Mouse (Mus musculus): ENCODE measurements around the gene 1700024P04Rik. TPM values are rescaled to one million over a fixed set of nuclear protein-coding genes. Genes with fewer than 3 reads are reported as not detected.

1700024P04Rik gene
- polyA plus RNA-seq (2014; fragmentation: Nextera tagmentation; extraction: Ambion mirVana): not detected in 2 replicates

DNA sequence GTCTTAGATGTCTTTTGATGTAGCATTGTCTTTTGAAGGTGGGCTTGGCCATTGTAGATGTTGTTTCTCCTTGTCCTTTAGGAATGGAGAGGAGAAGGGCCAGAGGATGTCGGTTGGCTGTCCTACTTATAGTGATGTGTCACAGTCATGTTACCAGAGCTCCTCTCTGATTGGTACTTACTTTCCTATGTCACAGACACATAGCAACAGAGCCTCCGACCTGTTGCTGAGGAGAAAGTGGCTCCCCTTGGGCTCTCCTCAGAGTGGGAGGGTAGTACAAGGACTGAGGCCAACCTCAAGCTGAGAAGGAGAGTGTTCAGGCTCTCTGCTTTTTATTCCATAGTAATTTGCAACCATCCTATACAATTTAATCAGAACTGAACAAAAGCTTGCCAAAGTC is at the start of gene 1700024P04Rik:
1700024P04Rik (minus strand) TSS at position 101 of the 400 bp plus-strand sequence.
- 70% methylated on average over 2 of the region's 2 CpGs for WGBS
- Histone ChIP-seq H3K4me3 (ENCODE audit: low read depth, low read length) (no peak within 1 kb of the TSS), H3K9ac (ENCODE audit: low read depth, low read length) (no peak within 1 kb of the TSS), H3K36me3 (ENCODE audit: control insufficient read depth, insufficient read depth, low read length) (no peaks in the 10 kb centered on the region), H3K4me1 (replicated peaks; ENCODE audit: control insufficient read depth, insufficient read depth, low read length) (no peaks in the 10 kb centered on the region), H3K4me2 (no peak within 1 kb of the TSS), H3K9me3 (ENCODE audit: control insufficient read depth, low read length) (no peaks in the 10 kb centered on the region), H3K27ac (ENCODE audit: low read depth, low read length) (no peak within 1 kb of the TSS), H3K27me3 (replicated peaks; ENCODE audit: control insufficient read depth, insufficient read depth, low read length) (no peaks in the 10 kb centered on the region)
- ATAC-seq (replicated peaks; ENCODE audit: low FRiP score) (no peak), DNase-seq (ENCODE audit: low spot score) (no peak)

DNA sequence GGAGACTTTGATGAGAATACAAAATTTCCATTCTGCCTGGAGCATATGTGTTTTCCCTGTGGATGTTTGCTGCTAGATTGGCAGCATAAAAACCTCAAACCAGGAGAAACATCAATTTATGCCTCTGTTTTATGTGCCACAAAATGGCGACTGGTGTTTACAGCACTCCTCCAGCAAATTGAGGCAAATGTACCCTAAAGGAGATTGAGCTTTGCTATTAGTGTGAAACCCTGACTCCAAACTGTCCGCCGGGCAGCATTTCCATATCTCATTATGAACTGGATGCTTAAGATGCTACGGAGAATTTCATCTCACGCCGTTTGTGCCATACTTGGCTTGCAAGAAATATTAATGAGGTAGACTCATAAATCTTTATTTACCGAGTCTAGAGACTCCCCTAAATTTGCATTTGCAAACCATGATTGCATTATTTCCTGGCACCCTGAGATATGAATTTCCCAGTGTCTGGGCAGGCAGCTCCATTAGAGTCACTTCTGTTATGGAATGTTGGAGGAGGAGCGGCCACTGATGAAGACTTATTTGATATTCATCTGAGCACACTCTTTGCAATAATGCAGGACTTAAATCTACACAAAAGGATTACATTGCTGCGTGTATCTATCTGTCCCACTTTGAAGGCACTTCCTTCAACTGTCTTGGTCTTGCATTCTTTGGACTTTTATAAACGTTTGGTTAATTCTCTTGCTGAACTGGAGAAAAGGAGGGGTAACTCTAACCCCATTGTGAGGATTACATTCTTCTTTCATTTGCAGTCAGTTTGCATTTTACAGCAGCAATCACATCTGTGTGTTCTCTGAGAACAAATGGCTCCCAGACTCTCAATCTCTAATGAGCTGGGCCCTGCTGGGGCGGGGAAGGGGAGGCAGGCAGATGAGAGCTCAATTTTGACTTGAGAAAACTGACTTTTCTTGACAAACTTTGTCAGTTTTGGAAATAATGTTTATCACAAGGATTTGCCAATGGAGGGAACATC is 47.2 kb upstream of the 1700024P04Rik start:
- H3K27me3 ChIP-seq (replicated peaks; ENCODE audit: control insufficient read depth, insufficient read depth, low read length): no peaks in the 10 kb centered on the region

DNA sequence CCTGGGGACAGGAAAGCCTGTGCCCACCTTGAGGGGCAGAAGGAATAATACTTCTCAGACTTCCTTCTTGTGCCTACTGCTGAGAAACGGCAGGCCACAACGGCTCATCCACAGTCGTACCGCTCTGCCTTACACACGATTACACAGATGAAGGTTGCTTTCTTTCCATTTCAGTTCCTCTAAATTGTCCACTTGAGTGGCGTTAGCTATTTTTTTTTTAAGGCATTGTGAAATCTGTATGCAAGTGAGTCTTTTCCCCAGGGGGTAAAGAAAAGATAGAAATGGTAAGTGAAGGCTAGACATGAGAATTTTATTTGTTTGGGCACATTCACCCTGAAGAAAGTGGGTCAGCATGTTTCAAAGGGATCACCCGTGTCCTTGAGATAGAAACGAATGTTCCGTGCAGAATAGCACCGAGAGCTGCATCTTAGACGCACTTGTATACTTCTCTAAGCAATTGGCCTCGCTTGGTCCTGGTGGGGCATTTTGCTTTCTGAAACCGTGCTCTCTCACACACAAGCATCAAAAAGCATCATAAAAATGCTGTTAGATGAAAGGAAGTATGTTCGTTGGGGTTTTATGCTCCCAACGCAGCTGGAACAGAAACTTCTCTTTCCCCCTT is 46.3 kb upstream of the 1700024P04Rik start:
- H3K27ac ChIP-seq (ENCODE audit: low read depth, low read length): no peak overlapping the region
- no peaks in the 10 kb centered on the region for H3K9me3 ChIP-seq (ENCODE audit: control insufficient read depth, low read length)
- H3K36me3 ChIP-seq (ENCODE audit: control insufficient read depth, insufficient read depth, low read length): no peaks in the 10 kb centered on the region
- H3K4me3 ChIP-seq (ENCODE audit: low read depth, low read length): no peak overlapping the region
- DNase-seq (ENCODE audit: low spot score) (no peak), ATAC-seq (replicated peaks; ENCODE audit: low FRiP score) (no peak)
- H3K4me1 ChIP-seq (replicated peaks; ENCODE audit: control insufficient read depth, insufficient read depth, low read length): peaks cover 5% of the 10 kb centered on the region
- no peak overlapping the region for H3K4me2 ChIP-seq
- 73% methylated on average over 15 of the region's 15 CpGs for WGBS
- H3K27me3 ChIP-seq (replicated peaks; ENCODE audit: control insufficient read depth, insufficient read depth, low read length): no peaks in the 10 kb centered on the region
- no peak overlapping the region for H3K9ac ChIP-seq (ENCODE audit: low read depth, low read length)

More for the DNA sequence above, 47.2 kb upstream of the 1700024P04Rik start:
- no peak overlapping the region for H3K4me2 ChIP-seq
- ATAC-seq (replicated peaks; ENCODE audit: low FRiP score): no peak
- H3K4me1 ChIP-seq (replicated peaks; ENCODE audit: control insufficient read depth, insufficient read depth, low read length): peaks cover 5% of the 10 kb centered on the region
- DNase-seq (ENCODE audit: low spot score): no peak
- no peaks in the 10 kb centered on the region for H3K36me3 ChIP-seq (ENCODE audit: control insufficient read depth, insufficient read depth, low read length)
- H3K9me3 ChIP-seq (ENCODE audit: control insufficient read depth, low read length): no peaks in the 10 kb centered on the region
- 75% methylated on average over 11 of the region's 11 CpGs for WGBS
- no peak overlapping the region for H3K4me3 ChIP-seq (ENCODE audit: low read depth, low read length)
- H3K27ac ChIP-seq (ENCODE audit: low read depth, low read length): no peak overlapping the region
- no peak overlapping the region for H3K9ac ChIP-seq (ENCODE audit: low read depth, low read length)

DNA sequence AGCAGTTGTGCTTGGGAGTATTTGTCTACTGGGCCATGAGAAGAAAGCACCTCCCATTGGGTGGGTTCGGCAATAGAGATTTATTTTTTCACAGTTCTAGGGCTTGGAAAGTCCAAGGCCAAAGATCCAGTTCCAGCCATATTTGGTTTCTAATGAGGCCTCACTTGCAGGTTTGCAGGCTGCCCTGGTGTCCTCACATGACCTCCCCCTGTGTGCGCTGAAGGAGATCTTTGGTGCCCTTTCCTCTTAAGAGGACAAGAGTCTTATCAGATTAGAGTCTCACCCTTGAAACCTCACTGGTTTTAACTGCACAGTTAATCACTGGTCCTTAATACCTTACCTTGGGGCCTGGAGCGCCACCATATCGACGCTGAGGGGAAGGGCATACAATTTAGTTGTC is 40.9 kb upstream of the 1700024P04Rik start:
- ATAC-seq (replicated peaks; ENCODE audit: low FRiP score) (no peak), DNase-seq (ENCODE audit: low spot score) (no peak)
- Histone ChIP-seq H3K4me2 (no peak overlapping the region), H3K9ac (ENCODE audit: low read depth, low read length) (no peak overlapping the region), H3K4me1 (replicated peaks; ENCODE audit: control insufficient read depth, insufficient read depth, low read length) (peaks cover 11% of the 10 kb centered on the region), H3K9me3 (ENCODE audit: control insufficient read depth, low read length) (no peaks in the 10 kb centered on the region), H3K27ac (ENCODE audit: low read depth, low read length) (no peak overlapping the region), H3K27me3 (replicated peaks; ENCODE audit: control insufficient read depth, insufficient read depth, low read length) (no peaks in the 10 kb centered on the region), H3K4me3 (ENCODE audit: low read depth, low read length) (no peak overlapping the region), H3K36me3 (ENCODE audit: control insufficient read depth, insufficient read depth, low read length) (no peaks in the 10 kb centered on the region)
- 84% methylated on average over 5 of the region's 5 CpGs for WGBS

DNA sequence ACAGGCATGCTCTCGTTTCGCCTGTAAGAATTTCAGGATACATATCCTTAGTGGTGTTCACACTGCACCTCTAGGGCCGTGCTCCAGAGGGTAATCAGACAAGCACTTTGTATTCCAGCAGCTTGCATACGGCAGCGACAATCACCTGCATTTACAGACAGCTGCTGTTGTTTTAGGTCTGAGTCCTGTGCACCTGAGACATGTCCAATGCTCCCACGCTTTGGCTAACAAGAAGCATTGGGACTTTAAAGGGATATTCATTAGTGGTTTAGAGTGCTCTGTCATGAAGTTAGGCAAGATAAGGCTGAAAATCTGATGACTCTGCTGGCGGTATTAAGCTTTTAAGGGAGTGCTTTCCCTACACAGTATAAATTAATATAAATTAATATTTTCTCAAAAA is 37.7 kb upstream of the 1700024P04Rik start:
- no peaks in the 10 kb centered on the region for H3K36me3 ChIP-seq (ENCODE audit: control insufficient read depth, insufficient read depth, low read length)
- no peaks in the 10 kb centered on the region for H3K9me3 ChIP-seq (ENCODE audit: control insufficient read depth, low read length)
- H3K9ac ChIP-seq (ENCODE audit: low read depth, low read length): no peak overlapping the region
- DNase-seq (ENCODE audit: low spot score) (no peak), ATAC-seq (replicated peaks; ENCODE audit: low FRiP score) (no peak)
- H3K4me3 ChIP-seq (ENCODE audit: low read depth, low read length): no peak overlapping the region
- peaks cover 12% of the 10 kb centered on the region for H3K4me1 ChIP-seq (replicated peaks; ENCODE audit: control insufficient read depth, insufficient read depth, low read length)
- WGBS: 75% methylated on average over 7 of the region's 7 CpGs
- H3K27ac ChIP-seq (ENCODE audit: low read depth, low read length): no peak overlapping the region
- no peaks in the 10 kb centered on the region for H3K27me3 ChIP-seq (replicated peaks; ENCODE audit: control insufficient read depth, insufficient read depth, low read length)
- no peak overlapping the region for H3K4me2 ChIP-seq

DNA sequence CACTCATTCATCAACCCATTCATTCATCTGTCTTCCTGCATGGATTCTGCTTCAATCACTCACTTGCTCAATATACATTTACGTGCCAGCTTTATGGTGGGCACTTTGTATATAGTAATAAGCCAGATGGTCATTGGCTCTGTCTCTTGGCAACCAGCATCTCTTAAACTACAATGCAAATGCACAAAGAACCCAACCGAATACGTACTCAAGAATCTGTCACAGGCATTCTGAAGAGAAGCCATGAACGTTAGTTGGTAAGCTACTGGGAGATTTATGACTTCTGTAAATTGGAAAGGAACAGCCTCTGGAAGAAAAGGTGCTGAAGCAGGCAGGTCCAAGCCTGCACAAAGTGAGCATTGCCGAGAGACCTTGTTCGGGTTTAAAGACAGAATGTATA is 36.8 kb upstream of the 1700024P04Rik start:
- Histone ChIP-seq H3K27me3 (replicated peaks; ENCODE audit: control insufficient read depth, insufficient read depth, low read length) (no peaks in the 10 kb centered on the region), H3K27ac (ENCODE audit: low read depth, low read length) (no peak overlapping the region), H3K4me1 (replicated peaks; ENCODE audit: control insufficient read depth, insufficient read depth, low read length) (peaks cover 12% of the 10 kb centered on the region), H3K9me3 (ENCODE audit: control insufficient read depth, low read length) (no peaks in the 10 kb centered on the region), H3K4me2 (no peak overlapping the region), H3K9ac (ENCODE audit: low read depth, low read length) (no peak overlapping the region), H3K4me3 (ENCODE audit: low read depth, low read length) (no peak overlapping the region), H3K36me3 (ENCODE audit: control insufficient read depth, insufficient read depth, low read length) (no peaks in the 10 kb centered on the region)
- DNase-seq (ENCODE audit: low spot score) (no peak), ATAC-seq (replicated peaks; ENCODE audit: low FRiP score) (no peak)
- 84% methylated on average over 6 of the region's 6 CpGs for WGBS

DNA sequence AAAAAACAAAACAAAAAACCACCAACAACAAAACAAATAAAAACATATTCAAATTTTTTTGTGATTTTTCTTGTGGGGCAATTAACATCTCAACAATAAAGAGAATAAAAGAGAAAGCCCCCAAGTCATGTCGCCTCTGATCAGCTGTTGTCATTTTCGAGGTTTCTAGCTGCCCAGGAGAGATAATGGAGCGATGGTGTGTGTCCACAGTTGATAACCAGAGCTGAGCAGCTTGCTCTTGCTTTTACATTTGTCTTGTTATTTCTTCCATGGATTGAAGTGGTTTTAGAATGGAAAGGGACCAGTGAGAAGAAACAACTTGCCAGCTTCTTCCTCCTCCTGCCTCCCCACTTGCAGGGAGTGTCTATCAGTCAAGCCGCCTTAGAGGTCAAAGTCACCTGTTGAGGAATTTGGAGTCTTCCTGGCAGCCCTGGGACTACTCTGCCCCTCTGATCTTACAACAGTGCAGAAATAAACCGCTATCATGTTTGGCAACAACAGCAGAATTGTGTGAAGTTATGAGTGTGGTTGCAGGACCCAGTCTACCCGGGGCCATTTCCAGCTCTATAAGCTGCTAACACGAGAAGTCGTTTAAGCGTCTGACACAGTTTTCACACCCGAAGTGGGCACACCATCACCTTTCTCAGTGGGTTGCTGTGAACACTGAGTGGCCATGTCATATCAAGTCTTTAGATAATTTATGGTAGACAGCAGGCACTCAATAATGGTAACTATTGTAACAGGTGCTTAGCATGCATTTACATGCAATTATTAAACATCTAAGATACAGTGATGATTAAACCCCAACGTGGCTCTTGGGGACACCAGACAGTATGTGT is 35.7 kb upstream of the 1700024P04Rik start:
- WGBS: 59% methylated on average over 11 of the region's 11 CpGs
- peak overlapping the region; percentile 25 for H3K4me2 ChIP-seq
- DNase-seq (ENCODE audit: low spot score) (peak; percentile 38), ATAC-seq (replicated peaks; ENCODE audit: low FRiP score) (peak; percentile 94)
- no peak overlapping the region for H3K4me3 ChIP-seq (ENCODE audit: low read depth, low read length)
- H3K9me3 ChIP-seq (ENCODE audit: control insufficient read depth, low read length): no peaks in the 10 kb centered on the region
- H3K9ac ChIP-seq (ENCODE audit: low read depth, low read length): no peak overlapping the region
- peak overlapping the region; percentile 68 for H3K27ac ChIP-seq (ENCODE audit: low read depth, low read length)
- H3K4me1 ChIP-seq (replicated peaks; ENCODE audit: control insufficient read depth, insufficient read depth, low read length): peaks cover 12% of the 10 kb centered on the region
- no peaks in the 10 kb centered on the region for H3K27me3 ChIP-seq (replicated peaks; ENCODE audit: control insufficient read depth, insufficient read depth, low read length)
- no peaks in the 10 kb centered on the region for H3K36me3 ChIP-seq (ENCODE audit: control insufficient read depth, insufficient read depth, low read length)

DNA sequence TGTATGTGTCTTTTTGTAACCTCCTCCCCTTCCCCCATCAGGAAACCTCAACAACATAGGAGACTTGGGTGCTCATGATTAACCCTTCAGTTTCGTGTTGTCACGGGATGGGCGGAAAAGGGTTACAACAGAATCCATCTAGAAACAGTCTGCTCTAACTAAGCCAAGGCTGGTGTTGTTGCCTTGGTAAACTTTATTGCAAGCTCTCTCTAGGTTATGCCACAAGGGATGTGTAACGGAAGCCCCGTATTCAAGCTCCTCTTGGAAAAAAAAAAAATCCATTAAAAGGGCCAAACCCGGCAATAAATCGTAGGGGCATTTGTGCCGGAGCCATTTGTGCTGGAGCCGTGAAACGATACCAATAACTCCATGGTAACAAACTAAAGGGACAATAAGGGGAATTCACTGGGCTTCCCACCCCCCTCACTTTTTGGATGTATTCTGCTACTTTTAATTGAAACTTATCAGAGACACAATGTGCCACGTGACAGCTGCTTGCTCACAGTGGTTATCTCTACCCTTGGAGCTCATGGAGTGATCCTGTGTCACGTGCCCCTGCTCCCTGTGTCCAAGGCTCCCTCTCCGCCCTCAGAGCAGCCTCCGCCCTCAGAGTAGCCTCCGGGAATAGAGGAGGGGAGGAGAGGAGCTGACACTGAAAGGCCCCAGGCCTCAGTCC is 34.3 kb upstream of the 1700024P04Rik start:
- DNase-seq (ENCODE audit: low spot score): no peak
- Histone ChIP-seq H3K27ac (ENCODE audit: low read depth, low read length) (peak overlapping the region; percentile 82), H3K4me1 (replicated peaks; ENCODE audit: control insufficient read depth, insufficient read depth, low read length) (peaks cover 12% of the 10 kb centered on the region), H3K9ac (ENCODE audit: low read depth, low read length) (peak overlapping the region; percentile 8), H3K4me2 (peak overlapping the region; percentile 18; the same call in 1 of the 2 replicates), H3K27me3 (replicated peaks; ENCODE audit: control insufficient read depth, insufficient read depth, low read length) (no peaks in the 10 kb centered on the region), H3K4me3 (ENCODE audit: low read depth, low read length) (no peak overlapping the region), H3K36me3 (ENCODE audit: control insufficient read depth, insufficient read depth, low read length) (no peaks in the 10 kb centered on the region), H3K9me3 (ENCODE audit: control insufficient read depth, low read length) (no peaks in the 10 kb centered on the region)
- ATAC-seq (replicated peaks; ENCODE audit: low FRiP score): peak; percentile 81
- WGBS: 63% methylated on average over 15 of the region's 15 CpGs
